Mouse (Mus musculus): Measurements from ENCODE around the gene Cdv3. TPM values are rescaled to one million over a fixed set of nuclear protein-coding genes. Genes with fewer than 3 reads are reported as not detected.
"Not testable (repeated sequence)": the region's sequence is repeated elsewhere in the genome, so short reads cannot be mapped to it uniquely, and the experiment has no call there.

Gene Cdv3
- polyA plus RNA-seq, 1 experiment, result 77.2 TPM

DNA sequence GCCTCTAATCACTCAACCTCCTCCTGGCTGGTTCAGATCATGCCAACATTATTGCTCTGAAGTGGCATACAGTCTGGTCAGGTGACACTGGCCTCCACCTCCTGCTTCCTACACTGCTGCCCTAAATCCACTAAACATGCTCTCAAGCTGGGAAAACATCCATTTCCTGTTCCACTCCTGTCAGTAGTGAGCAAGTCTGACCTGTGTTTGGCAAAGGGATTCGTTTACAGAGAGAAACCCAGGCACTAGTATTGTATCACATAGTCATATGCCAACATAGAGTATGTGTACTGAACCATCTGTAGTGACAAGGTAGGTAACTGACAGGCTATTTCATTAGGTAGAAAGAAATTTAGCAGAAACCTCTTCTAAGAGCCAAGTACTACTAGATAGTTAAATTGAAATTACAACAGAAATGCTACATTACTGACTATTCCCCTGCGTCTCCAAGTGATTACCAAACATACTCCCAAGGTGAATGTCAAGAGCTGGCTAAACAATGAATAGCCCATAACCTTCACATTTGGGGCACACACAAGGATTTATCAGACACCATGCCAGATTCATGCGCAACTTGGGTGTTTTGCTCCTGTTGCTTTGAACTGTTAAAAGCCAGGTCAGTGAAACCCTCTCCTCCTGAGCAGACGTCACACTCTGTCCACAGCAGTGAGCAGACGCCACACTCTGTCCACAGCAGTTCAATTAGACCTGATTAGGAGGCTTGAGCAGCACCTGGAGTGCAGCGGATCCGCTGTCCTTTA, 12.0 kb downstream of the Cdv3 start:
- H3K4me3 ChIP-seq (ENCODE audit: insufficient read depth, low read depth, low read length); H3K27ac ChIP-seq (replicated peaks; ENCODE audit: low read depth, low read length); H3K4me1 ChIP-seq (ENCODE audit: control insufficient read depth, insufficient read depth, insufficient read length, low read length): not testable (repeated sequence)

DNA sequence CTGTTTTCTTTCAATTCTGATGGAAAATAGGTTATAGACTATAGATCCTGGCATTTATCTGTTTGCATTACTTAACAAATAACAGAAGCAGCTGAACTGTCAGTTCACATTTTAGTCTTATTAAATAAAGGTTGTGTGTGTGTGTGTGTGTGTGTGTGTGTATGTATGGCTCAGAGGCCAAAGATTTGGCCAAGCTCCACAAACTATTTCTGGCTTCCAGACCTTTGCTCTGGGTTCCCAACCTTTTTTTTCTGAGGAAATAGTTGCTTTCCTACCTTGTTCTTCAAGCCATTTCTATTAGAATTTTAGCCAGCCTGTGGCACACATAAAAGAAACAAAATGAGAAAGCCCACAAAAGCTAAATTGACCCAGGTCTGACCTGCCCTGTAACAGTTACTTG, 16.8 kb downstream of the Cdv3 start:
- no peak overlapping the region for H3K27ac ChIP-seq (replicated peaks; ENCODE audit: low read depth, low read length)
- peaks cover 3% of the 10 kb centered on the region; the same call in 1 of the 2 replicates for H3K4me1 ChIP-seq (ENCODE audit: control insufficient read depth, insufficient read depth, insufficient read length, low read length)
- H3K4me3 ChIP-seq (ENCODE audit: insufficient read depth, low read depth, low read length), result no peak overlapping the region

DNA sequence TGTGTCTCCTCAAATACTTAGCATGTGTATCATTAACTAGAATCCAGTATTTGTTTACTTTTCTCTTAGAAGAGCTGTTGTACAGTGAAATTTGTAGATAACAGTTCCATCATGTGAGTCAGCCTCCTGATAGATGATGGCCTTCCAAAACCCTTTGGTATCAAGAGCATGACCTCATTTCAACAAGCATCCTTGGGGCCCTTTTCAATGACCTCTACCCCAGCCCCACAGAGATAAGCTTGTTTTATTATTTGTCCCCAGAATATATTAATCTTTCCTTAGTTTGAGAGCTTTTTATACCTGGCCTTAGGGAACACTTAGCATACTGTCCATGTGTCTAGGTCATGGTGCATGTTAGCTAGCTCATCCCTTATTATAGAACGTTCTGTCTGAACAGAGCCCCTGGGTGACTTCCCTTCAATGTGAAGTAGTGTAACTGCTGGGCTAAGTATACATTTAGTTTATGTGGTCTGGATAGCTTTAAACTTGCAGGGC, 17.6 kb downstream of the Cdv3 start:
- Histone ChIP-seq H3K4me1 (ENCODE audit: control insufficient read depth, insufficient read depth, insufficient read length, low read length) (peaks cover 3% of the 10 kb centered on the region; the same call in 1 of the 2 replicates), H3K4me3 (ENCODE audit: insufficient read depth, low read depth, low read length) (no peak overlapping the region), H3K27ac (replicated peaks; ENCODE audit: low read depth, low read length) (no peak overlapping the region)

DNA sequence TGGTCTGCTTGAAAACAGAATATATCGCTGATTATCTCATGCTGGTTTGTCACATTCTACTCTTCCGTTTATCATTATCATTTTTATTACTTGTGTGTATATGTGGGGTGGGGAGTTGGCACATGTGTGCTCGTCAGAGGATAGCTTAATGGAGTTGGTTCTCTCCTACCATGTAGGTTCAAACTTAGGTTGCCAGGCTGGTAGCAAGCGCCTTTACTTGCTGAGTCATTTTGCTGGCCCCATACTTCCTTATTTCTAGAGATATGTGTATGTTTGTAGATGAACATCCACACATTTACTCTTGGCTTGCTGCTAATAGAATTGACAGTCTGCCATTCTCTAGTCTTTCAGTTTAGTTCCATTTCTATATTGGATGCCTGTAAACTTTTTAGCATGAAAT, 18.6 kb downstream of the Cdv3 start:
- Histone ChIP-seq H3K27ac (replicated peaks; ENCODE audit: low read depth, low read length) (no peak overlapping the region), H3K4me3 (ENCODE audit: insufficient read depth, low read depth, low read length) (no peak overlapping the region), H3K4me1 (ENCODE audit: control insufficient read depth, insufficient read depth, insufficient read length, low read length) (peaks cover 3% of the 10 kb centered on the region; the same call in 1 of the 2 replicates)

DNA sequence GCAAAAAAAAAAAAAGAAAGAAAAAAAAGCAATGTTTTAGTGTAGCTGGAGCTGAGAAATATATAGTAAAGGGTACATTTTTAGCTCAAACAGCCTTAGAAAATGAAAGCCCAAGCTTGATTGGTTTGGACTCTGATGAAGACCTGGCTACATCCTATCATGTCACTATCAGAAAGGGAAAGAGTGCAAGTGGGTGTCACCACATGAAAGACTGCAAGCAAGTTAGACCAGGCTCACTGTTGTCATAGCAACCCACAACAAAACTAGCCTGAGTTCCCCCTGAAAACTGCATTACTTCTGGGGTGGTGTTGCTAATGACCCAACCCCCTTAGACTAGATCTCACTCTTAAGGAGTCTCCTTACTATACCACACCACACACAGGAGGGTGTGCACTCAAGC, 28.7 kb downstream of the Cdv3 start:
- no peak overlapping the region for H3K4me3 ChIP-seq (ENCODE audit: insufficient read depth, low read depth, low read length)
- no peak overlapping the region for H3K27ac ChIP-seq (replicated peaks; ENCODE audit: low read depth, low read length)
- H3K4me1 ChIP-seq (ENCODE audit: control insufficient read depth, insufficient read depth, insufficient read length, low read length), result no peaks in the 10 kb centered on the region

DNA sequence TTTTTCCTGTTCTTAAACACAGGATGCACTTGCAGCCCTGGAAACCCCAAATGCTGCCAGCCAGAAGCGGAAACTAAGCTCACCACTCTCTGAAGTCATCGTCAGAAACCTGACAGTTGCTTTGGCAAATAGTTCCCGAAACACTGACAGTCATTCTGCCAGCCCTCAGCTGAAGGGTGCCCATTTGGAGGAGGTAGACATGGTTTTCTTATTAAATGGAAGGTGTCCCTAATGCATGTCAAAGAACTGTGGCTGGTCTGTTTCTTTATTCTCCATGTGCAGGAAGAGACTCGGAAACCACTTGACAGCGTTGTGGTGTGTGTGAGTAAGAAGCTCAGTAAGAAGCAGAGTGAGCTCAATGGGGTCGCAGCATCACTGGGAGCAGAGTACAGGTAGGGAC, 33.0 kb downstream of the Cdv3 start:
- H3K27ac ChIP-seq (replicated peaks; ENCODE audit: low read depth, low read length), result no peak overlapping the region
- H3K4me3 ChIP-seq (ENCODE audit: insufficient read depth, low read depth, low read length), result no peak overlapping the region
- H3K4me1 ChIP-seq (ENCODE audit: control insufficient read depth, insufficient read depth, insufficient read length, low read length), result no peaks in the 10 kb centered on the region

DNA sequence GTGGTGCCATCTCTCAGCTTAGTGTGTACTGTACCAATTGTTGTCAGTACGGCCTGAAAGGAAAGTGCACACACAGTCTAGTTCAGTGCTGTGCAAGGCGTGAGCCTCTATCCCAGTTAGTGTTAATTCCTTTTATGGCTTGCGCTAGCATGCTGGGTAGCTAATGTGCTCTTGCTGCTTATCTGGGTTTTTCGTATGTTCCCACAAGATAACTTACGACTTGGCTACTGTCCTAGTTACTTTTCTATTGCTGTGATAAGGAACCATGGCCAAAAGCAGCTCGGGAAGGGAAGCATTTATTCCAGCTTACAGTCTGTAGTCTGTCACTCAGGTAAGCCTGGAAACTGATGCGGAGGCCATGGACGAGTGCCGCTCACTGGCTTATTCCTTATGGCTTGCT, 39.2 kb downstream of the Cdv3 start:
- no peaks in the 10 kb centered on the region for H3K4me1 ChIP-seq (ENCODE audit: control insufficient read depth, insufficient read depth, insufficient read length, low read length)
- no peak overlapping the region for H3K27ac ChIP-seq (replicated peaks; ENCODE audit: low read depth, low read length)
- H3K4me3 ChIP-seq (ENCODE audit: insufficient read depth, low read depth, low read length), result no peak overlapping the region

DNA sequence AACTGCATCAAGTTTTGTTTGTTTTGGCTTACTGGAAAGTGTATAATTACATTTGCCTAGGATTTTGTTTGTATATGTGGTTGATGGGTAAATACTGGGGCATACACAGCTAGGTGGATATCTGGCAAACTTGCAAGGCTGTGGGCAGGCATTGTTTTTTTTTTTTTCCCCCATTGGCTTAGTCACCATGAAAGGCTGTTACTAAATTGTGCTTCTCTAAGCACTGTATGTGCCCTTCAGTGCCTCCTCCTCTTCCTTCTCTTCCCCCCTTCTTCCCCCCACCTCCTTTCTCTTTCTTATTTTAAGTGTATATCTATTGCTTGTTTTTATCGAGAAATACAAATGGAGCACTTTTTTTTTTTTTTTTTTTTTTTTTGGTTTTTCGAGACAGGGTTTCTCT, 41.0 kb downstream of the Cdv3 start:
- Histone ChIP-seq H3K4me3 (ENCODE audit: insufficient read depth, low read depth, low read length) (no peak overlapping the region), H3K27ac (replicated peaks; ENCODE audit: low read depth, low read length) (no peak overlapping the region), H3K4me1 (ENCODE audit: control insufficient read depth, insufficient read depth, insufficient read length, low read length) (no peaks in the 10 kb centered on the region)

DNA sequence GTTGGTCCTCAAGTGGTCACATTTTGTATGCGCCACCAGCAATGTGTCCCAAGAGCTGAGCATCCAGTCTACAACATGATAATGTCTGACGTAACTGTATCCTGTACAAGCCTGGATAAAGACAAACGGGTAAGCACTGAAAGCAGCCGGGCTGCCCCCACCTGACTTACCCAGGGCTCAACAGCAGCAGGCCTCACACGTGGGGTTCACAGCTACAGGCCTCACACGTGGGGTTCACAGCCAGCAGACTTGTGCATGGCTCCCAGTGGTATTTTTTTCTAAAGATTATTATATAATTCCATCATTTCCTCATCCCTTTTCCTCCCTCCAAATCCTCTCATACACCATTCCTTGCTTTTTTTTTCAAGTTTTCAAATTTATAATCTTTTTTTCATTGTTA, 55.8 kb downstream of the Cdv3 start:
- Histone ChIP-seq H3K4me3 (ENCODE audit: insufficient read depth, low read depth, low read length) (no peak overlapping the region), H3K4me1 (ENCODE audit: control insufficient read depth, insufficient read depth, insufficient read length, low read length) (no peaks in the 10 kb centered on the region), H3K27ac (replicated peaks; ENCODE audit: low read depth, low read length) (no peak overlapping the region)

DNA sequence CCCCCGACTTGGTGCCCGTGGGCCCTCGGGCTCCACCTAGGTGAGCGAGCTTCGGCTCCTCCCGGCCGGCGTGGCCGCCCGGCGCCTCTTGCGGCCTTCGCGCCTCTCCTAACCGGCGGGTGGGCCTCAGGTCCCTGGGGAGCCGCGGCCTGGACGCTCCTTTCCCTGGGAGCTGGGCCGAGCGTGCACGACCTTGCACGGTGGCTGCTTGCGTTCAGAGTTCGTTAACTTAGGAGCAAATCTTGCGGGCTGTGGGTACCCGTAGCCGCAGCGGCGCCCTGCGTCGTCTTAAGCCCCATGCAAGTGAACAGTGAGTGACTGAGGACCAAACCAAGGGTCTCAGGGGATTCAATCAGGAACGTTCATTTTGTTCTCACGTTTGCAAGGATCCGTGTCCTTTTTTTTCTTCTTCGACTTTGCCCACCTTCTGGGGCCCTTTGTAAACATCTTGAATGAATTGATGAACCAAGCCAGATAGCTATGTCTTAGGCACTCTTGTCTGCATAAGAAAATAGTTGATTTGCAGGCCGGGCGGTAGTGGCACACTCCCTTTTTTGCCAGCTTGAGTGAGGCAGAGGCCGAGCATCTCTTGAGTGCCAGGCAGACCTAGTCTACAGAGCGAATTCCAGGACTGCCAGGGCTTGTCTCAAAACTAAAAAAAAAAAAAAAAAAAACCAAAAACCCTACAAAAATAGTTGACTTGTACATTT, 60.2 kb downstream of the Cdv3 start:
- Histone ChIP-seq H3K4me3 (ENCODE audit: insufficient read depth, low read depth, low read length) (peak overlapping the region; percentile 74), H3K4me1 (ENCODE audit: control insufficient read depth, insufficient read depth, insufficient read length, low read length) (no peaks in the 10 kb centered on the region), H3K27ac (replicated peaks; ENCODE audit: low read depth, low read length) (no peak overlapping the region)

DNA sequence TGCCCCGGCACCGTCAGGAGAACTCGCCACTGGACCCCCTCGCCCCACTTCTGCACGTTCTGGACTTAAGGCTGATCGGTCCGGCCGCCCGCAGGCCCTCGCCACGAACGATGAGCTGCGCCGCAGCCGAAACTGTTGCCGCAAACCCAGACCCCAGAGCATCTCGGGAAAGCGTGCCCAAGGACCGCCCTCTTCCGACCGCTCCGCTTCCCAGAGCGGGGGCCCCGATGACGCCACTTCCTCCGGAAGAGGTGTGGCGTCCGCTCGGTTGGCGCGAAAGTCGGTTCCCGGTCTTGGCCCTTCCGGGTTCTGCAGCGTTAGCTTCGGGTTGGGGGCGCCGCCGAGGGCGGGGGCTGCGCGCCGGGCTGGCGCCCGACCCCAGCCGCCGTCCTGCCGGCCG, 60.7 kb downstream of the Cdv3 start, which contains the start of the genes 1300017J02Rik and Topbp1:
TSS of gene 1300017J02Rik (minus strand) at position 156 of the 400 bp plus-strand sequence.
TSS of gene Topbp1 (plus strand) at position 289 of the 400 bp plus-strand sequence.
- peak within 1 kb of the TSS; percentile 93 for H3K27ac ChIP-seq (replicated peaks; ENCODE audit: low read depth, low read length)
- no peaks in the 10 kb centered on the region for H3K4me1 ChIP-seq (ENCODE audit: control insufficient read depth, insufficient read depth, insufficient read length, low read length)
- H3K4me3 ChIP-seq (ENCODE audit: insufficient read depth, low read depth, low read length), result peak within 1 kb of the TSS; percentile 97

Other genes starting within 250 kb of the Cdv3 start
- gene Srprb, start 163.7 kb downstream of the Cdv3 start, polyA plus RNA-seq (2012; ENCODE audit: insufficient read depth, insufficient read length, missing spikeins), result 14.3 and 18.3 TPM in 2 replicates
- gene Gm20425, start 135.5 kb downstream of the Cdv3 start, polyA plus RNA-seq (2012; ENCODE audit: insufficient read depth, insufficient read length, missing spikeins), result 0.79 TPM in 1 of 2 replicates, not detected in the other
- gene Trf, start 135.4 kb downstream of the Cdv3 start, polyA plus RNA-seq (2012; ENCODE audit: insufficient read depth, insufficient read length, missing spikeins), result 244 and 297 TPM in 2 replicates
- not detected in 2 replicates for gene 1300017J02Rik, start 60.8 kb downstream of the Cdv3 start, polyA plus RNA-seq (2012; ENCODE audit: insufficient read depth, insufficient read length, missing spikeins)
- 6.1 and 11.1 TPM in 2 replicates for gene Topbp1, start 60.6 kb downstream of the Cdv3 start, polyA plus RNA-seq (2012; ENCODE audit: insufficient read depth, insufficient read length, missing spikeins)
- not detected in 2 replicates for gene Bfsp2, start 114.6 kb upstream of the Cdv3 start, polyA plus RNA-seq (2012; ENCODE audit: insufficient read depth, insufficient read length, missing spikeins)